Mouse (Mus musculus): ENCODE results near the gene Cplx2.

Gene Cplx2

DNA sequence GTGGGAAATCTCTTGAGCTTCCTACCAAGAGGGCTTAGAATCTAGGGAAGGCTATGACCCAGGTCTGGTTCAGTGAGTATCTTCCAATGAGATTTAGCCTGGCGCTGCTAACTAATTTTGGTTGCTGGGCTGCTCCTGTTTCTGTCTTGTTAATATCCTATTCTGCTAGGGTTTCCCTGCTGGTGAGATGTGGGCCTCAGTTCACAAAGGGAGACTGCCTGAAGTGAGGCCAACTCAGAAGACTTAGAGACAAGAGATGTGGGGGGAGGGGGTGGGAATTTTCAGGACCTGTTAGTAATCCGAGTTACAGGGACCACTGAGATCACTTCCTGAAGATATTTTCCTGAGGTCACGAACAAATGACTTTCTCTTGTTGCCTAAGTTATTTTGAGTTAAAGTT, 33.1 kb downstream of the Cplx2 start:
- no peak for DNase-seq

DNA sequence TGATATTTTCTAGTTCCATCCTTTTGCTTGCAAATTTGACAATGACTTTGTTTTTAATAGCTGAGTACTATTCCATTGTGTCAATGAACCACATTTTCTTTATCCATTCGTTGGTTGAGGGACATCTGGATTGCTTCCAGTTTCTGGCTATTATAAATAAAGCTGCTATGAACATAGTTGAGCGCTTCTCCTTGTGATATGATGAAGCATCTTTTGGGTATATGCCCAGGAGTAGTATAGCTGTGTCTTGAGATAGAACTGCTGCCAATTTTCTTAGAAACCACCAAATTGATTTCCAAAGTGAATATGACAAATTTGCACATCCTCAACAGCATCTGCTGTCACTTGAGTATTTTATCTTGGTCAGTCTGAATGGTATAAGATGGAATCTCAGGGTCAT, 34.7 kb downstream of the Cplx2 start:
- DNase-seq, result no peak

- DNase-seq, result peak in 1 of 2 experiments; percentile 19
Measured at GRCm38 (mm10) chr13:54411656-54412055, 40.5 kb downstream of the Cplx2 start.

DNA sequence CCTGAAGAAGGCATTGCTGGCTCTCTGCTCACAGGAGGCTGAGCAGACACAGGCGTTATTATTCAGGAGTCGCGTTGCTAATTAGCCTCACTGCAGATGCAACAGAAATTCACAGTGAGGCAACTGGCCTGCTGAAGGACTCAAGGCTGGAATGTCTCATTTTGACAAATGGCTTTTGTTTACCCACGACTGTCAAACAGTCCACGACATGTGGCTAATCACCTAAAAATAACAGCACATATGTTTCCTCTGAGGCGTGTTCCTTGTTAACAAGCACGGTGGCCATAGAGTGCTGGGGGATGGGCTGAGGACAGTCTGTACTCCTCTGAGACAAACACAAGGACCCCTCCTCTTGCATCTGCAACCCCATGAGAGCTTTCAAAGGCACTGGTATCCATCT, 41.1 kb downstream of the Cplx2 start:
- peak in 1 of 2 experiments; percentile 35 for DNase-seq

DNA sequence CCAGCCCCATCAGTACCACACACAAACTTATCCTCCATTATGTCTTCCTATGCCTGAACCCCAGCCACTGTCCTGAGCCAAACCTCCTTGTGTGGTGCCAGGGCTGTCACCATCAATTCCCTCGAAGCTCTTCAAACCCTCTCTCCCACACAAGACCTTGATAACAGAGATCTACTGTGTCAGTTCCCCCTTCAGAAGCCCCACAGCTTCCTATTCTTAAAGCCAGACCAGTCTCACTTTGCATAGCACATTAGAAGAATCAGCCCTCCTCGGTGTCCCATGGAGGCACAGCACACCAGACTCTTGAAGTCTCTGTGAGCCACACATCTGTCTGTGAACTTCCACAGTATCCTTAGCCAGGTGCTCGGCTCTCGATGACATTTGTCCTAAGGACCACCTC, 41.6 kb downstream of the Cplx2 start:
- no peak for DNase-seq

- DNase-seq, result no peak
Measured at GRCm38 (mm10) chr13:54415059-54415458, 43.9 kb downstream of the Cplx2 start.

DNA sequence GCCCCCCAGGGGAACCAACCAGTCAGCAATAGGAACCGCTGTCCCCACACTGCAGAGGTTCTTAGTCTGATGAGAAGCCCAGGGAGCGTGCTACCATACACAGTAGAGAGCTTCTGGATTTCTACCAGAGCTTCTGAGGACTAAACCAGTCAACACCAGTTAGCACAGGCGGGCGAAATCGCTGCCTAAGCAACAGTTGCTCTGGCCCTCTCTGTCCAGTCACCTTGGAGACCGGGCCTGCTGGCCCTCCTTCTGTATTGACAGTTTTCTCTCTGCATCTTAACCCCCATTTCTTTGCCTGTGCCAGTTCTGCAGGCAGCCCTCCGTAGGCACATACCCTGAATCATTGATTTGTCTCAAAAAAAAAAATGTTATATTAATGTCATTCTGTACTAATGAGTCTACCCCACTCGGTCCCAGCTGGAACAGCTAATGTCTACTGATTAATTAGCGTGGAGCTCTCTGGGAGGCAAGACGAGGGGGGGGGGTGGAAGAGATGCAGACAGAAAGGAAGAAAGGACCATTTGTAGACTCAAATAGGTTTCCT, 47.7 kb downstream of the Cplx2 start:
- DNase-seq, result no peak

DNA sequence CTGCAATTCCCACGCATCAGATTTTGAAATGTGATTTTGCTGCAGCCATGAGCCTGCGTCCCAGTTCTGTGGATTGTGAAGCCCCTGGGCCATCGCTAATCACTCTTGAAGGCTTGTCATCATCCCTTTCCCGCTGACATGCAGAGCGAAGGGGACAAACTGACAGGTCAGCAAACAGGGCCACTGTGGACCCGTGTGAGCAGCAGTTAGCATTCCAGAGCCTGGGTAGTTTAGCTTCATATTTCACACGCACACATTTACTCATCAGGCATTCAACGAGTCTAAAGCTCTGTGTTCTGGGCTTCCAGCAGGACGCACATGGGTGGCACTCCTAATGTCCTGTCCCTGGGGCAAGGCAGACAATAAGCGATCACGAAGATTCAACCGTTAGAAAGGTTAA, 49.1 kb downstream of the Cplx2 start:
- no peak for DNase-seq

- peak; percentile 55 to 56 for DNase-seq
Measured at GRCm38 (mm10) chr13:54425269-54425668, 54.1 kb downstream of the Cplx2 start.

GRCm38 (mm10) chr13:54426781-54427655, 55.9 kb downstream of the Cplx2 start:
- DNase-seq, result peak in 1 of 2 experiments; percentile 21

GRCm38 (mm10) chr13:54428771-54429170, 57.6 kb downstream of the Cplx2 start:
- no peak for DNase-seq

DNA sequence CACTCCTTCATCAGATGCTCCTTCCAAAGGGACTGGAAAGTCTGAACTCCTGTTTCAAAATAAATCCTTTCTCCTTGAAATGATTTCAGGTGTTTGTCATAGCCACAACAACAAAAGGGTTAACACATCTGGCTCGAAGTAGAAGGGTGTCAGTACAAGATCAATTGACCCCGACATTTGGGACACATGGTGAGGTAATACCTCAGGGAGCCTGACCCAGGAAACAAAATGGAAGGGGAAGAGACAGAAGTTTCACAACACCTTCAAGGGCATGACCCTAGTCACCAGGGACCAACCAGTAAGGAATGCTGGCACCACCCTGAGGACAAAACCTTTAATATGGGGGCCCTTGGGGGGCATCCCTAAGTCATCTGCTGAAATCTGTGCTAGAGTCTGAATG, 58.9 kb downstream of the Cplx2 start:
- DNase-seq, result no peak

DNA sequence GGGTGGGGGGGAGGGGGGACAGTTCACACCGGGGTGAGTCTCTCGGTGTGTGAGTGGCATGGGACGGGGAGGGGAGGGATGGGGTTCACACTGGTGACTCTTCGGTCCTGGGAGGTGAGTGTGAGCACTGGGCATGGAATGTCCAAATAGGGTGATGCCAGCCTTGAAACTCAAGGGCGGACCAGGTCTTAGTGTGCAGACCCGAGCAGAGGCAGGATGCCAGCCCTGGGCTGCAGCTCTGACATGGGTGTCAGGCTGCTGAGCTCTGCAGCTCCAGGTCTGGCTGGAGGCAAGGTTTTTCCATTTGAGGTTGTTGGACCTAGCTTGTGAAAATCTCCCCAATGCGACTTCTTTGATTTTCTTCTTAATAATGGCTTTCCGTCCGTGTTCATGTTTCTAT, 60.0 kb downstream of the Cplx2 start:
- DNase-seq, result no peak
